Mouse (Mus musculus): ENCODE results near the gene Nop10.

Nop10 gene

DNA sequence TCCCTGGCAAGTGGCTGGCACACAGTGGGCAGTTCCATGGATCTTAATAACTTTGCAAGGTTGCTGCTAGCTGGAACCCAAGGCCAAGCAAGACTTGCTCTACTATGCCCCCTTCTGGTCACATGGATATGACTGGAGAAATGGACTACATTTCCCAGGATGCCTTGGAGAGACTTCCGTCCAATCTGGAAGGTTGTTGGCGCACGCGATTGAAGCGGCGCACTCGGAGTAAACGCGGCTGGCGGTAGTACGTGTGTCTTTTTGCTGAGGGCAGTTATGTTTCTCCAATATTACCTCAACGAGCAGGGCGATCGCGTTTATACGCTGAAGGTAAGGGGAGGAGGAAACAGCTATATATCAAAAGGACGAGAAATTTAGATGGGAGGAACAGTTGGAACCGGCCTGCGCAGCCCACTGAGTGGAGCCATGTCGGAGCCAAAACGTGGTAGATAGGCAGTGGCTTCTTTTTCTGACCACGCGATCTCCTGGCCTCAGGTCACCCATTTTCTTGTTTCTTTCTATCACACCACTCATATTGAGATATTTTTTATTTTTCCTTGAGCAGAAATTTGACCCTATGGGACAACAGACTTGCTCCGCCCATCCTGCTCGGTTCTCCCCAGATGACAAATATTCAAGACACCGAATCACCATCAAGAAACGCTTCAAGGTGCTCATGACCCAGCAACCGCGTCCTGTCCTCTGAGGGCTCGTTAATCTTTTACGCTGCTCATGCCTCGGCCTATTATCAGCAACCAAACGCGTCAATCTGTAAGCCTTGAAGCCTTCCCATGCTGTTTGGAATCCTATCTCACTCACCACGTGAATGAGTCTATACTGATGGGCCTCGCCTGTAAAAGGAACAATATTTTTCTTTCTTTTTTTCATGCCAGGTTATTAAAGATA is at the start of gene Nop10:
Gene Nop10, plus strand, starts transcription at position 179 of the 906 bp plus-strand sequence.
- DNase-seq (ENCODE audit: low read depth, low spot score), result peak; percentile 87

DNA sequence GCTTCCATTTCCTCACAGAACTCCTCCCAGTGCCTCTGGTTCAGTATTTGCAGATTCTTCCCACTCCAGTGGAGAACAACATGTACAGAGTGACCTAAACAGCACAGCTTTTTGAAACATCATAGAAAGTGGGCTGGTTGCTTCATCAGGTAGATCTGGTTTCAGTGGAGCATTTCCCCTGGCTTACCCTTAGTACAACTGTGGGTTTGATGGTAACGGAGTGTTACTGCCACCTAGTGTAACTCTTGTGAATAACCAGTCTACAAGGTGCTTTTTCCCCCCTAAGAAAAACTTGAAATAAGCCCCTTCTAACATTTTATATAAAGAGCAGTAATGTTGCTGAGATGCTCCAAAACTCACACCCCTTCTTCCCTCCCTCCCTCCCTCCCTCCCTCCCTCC is 45.7 kb upstream of the Nop10 start:
- DNase-seq (ENCODE audit: low read depth, low spot score), result peak; percentile 42

DNA sequence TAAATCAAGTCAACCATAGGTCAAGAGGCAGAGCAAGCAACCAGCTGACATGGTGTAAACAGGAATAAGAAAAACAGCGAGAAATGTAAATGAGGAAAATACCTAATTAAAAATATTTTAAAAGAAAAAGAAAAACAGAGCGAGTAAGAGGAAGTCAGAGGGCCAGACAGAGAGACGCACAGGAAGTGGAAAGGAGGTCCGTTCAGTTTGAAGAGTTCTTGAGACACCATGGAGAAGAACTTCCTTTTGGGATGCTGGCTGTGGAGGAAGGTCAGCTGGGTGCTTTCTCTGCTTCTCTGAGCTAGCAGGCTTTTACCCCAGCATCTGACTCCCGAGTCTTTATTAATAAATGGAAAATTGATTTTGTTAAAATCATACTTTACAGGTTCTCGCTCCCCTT is 44.1 kb upstream of the Nop10 start:
- DNase-seq (ENCODE audit: low read depth, low spot score), result no peak

DNA sequence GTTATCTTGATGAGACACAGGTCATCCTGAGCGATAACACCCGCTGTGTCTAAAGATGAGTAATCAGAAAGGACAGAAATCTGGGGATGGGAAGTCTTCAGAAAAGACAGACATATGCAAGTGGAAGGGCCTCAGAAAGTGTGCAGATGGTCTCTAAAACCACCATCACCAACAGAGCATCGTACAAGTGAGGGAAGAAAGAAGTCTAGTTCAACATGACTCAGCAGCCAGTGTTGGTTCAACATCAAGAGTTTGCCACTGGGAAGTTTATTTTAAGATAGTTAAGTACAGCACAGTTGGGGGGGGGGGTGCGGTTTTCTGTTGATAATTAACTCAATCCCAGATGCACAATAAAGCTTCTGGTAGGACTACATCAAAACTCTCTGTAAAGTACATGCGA is 40.8 kb upstream of the Nop10 start:
- no peak for DNase-seq (ENCODE audit: low read depth, low spot score)

DNA sequence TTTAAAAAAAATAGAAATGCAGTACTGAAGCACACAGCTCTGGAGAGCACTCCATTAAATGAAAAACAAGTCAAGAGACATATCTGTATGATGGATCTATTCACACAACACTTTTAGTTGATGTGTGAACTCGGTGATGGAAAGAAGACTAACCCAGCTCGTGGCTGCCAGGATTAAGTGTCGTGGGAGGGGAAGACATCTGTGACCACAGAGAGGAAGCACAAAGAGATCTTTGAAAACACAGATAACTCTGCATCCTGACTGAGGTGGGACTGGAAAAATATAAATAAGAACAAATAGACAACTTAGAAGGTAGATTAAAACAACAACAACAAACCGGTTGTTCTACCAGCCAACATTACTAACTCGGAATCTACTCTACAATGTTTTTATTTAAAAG is 39.1 kb upstream of the Nop10 start:
- peak; percentile 61 for DNase-seq (ENCODE audit: low read depth, low spot score)

DNA sequence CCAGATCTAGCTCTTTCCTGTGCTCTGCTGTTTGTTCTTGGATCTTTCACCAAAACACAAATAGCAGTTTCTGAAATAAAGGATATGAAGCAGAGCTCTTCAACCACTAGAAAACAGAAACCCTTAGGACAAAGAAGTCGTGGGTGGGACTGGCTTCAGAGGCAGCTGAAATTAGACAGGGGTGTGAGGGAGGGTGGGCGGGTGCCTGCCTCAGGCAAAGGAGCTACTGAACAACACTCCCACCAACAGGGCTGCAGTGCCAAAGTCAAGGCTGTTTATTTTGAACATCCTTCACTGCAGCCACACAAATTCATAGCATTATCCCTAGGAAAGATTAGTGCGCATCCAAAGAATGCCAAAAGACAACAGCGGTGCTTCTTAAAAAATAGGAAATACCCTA is 37.4 kb upstream of the Nop10 start:
- no peak for DNase-seq (ENCODE audit: low read depth, low spot score)

DNA sequence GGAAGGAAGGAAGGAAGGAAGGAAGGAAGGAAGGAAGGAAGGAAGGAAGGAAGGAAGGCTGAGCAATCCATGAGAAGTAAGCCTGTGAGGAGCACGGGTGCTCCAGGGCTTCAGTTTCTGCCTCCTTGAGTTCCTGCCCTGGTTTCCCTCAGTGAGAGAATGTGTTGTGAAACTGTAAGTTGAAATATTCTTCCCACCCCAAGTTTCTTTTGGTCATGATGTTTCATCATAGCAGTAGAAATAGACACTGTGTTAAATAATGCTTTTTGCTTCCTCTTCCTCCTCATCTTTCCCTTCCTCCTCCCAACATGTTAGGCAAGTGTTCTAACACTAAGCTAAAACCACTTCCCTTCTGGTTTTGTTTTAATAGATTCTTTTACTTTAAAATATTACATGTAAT is 29.1 kb upstream of the Nop10 start:
- DNase-seq (ENCODE audit: low read depth, low spot score), result no peak

DNA sequence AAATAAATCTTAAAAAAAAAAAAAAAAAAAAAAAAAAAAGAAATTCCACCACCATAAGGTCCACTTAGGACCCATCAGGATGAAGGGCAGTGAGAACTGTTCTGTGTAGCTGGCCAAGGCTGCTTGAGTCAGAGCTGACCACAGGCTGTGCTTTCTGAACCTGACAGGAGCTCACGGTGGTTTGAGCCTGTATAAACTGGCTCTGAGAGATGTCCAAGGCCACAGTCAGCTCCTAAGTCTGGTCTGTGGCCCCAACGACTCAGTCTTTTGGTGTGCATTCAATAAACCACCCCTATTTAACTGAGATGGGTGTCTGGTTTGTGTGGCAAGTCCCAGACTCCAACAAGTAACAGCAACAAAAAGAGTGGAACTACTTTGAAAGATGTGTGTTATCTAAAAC is 25.1 kb upstream of the Nop10 start:
- DNase-seq (ENCODE audit: low read depth, low spot score), result no peak

DNA sequence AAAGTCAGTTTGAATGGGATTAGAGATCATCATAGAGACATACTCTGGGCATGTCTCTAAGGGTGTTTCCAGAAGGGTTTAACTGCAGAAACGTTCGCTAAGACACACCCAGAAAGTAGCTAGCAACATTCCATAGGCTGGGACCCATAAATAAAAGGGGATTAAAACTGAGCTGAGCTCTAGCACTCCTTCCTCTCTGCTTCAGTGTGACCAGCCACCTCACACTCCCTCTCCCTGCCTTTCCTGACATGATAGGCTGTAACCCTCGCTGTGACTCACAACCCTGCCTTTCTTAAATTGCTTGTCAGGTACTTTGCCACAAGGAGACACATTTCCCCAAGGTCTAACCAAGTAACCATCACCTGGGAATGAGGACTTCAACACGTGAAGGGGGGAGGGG is 23.7 kb upstream of the Nop10 start:
- DNase-seq (ENCODE audit: low read depth, low spot score), result no peak

DNA sequence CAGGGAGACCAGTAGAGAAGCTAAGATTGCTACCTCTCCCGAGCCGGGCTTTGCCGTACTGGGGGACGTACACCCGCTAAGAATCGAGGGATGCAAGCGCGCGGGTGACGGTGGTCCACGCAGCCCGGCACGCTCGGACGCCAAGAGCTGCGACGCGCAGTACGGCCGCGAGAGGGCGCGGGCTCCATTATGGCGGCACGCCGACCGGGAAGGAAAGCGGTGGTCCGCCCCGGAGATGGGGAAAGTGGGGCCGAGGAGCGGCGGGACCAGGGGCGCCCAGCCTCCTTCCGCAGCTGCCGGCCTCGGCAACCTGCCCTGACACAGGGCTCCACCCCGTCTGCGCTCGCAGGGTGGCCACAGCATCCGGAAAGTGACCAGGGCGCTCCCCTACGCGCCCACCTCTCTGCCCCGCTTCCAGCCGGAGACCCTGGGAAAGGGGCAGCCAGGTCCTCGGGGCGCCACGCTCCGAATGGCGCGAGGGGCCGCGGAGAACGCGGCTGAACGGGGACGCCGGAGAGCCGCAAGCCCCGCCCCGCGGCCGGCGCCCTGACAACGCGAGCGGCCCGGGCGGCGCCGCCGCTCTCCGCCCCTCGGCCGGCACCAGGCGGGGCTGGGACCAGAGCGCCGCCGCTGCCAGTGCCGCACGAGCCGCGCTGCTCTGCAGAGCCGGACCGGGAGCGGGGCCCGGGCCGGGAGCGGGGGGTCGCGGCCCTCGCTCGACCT is 22.4 kb upstream of the Nop10 start, which contains the start of gene Lpcat4:
Gene Lpcat4, plus strand, starts transcription at position 257 of the 723 bp plus-strand sequence.
- peak; percentile 85 for DNase-seq (ENCODE audit: low read depth, low spot score)

DNA sequence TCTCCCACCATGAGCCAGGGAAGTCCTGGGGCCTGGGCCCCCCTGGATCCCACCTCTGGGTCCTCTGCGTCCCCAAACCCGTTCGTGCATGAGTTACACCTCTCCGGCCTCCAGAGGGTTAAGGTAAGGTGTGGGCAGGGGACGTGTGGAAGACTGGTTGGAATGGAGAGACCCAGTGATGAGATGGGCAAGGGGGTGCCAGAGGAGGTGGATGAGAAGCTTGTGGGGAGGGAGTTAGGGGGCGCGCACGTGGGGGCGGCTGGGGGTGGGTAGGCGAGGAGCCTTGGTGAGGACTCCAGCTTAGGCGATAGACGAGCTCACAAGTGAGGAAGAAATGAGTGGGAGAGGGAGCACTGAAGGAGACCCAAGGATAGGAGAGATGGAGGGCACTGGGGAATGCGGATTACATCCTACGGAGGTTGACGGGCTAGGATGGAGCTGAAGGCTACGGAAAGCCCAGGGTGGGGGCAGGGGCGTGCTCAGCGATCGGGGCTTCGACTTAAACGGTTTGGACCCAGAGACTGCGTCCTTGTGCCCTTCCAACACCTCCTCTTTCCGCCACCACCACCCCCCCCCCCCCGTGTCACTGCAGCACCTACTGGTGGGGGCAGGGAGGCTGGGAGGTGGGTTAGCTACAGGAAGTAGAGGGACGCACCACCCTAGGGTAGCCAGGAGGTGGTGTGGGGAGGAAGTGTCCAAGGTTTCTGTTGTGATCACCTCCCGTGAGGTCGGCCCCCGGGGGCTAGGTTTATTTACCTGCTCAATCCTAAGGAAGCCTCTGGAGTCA is 21.6 kb upstream of the Nop10 start:
- DNase-seq (ENCODE audit: low read depth, low spot score), result peak; percentile 70

DNA sequence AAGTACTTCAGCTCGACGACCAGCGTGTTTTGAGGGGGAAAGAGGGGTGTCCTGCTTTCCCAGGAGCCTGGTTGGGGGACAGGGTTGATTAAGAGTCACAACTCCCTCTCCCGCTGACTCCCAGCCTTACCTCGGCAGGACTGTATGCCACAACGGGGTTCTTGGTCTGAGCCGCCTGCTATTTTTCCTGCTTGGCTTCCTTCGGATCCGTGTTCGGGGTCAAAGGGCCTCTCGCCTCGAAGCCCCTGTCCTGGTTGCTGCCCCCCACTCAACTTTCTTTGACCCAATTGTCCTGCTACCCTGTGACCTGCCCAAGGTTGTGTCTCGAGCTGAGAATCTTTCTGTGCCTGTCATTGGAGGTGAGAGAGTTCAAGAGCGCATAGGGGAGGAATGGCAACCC is 19.9 kb upstream of the Nop10 start:
- no peak for DNase-seq (ENCODE audit: low read depth, low spot score)

DNA sequence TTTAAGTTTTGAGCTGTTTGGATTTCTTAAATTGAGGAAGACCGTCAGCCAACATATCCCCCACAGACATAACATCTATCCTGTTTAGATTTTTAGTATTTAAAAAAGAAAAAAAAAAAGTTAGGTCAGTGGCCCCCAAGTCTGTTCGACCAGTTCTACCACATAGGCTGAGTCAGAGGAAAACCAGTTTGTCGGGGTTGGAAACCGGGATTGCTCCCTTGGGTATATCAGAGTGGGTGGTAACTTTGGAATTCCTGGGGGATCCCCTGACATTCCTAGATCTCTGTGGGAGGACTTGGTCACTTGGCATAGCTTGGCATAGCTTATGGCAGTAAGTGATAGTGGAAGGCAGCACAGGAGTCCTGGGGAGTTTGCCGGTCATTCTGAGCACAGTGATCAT is 16.4 kb upstream of the Nop10 start:
- no peak for DNase-seq (ENCODE audit: low read depth, low spot score)

DNA sequence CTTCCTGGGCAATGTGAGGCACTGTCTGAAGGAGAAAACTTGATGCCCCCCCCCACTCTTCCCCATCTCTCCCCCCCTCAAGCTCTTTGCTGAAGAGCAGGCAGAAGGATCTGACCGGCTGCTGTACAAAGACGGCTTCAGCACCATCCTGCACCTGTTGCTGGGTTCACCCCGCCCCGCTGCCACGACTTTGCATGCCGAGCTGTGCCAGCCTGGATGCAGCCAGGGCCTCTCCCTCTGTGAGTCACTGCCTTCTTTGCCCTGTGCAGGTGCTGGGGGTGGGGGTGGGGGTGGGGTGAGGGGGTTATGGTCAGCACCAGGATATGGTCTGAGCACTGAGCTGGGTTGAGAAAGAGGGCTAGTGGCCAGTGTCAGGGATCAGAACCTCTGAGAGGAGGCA is 15.5 kb upstream of the Nop10 start:
- DNase-seq (ENCODE audit: low read depth, low spot score), result no peak

DNA sequence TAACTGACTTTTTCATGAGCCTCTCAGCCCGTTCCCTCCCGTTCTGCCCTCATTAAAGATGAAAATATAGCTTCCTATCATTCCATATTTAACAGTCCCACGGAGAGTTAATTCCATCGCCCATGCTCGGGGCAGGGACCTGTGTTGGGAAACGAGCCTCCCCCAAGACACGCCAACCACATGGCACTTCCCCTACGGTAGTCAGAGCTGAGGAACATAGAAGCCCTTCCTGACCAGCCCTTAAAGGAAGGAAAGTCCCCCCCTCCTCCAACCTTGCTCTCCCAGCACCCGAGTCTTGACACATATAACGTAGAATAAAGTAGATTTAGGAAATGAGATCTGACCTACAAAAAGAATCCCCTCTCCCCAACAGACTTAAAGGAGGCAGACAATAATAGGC is 14.4 kb upstream of the Nop10 start:
- no peak for DNase-seq (ENCODE audit: low read depth, low spot score)

DNA sequence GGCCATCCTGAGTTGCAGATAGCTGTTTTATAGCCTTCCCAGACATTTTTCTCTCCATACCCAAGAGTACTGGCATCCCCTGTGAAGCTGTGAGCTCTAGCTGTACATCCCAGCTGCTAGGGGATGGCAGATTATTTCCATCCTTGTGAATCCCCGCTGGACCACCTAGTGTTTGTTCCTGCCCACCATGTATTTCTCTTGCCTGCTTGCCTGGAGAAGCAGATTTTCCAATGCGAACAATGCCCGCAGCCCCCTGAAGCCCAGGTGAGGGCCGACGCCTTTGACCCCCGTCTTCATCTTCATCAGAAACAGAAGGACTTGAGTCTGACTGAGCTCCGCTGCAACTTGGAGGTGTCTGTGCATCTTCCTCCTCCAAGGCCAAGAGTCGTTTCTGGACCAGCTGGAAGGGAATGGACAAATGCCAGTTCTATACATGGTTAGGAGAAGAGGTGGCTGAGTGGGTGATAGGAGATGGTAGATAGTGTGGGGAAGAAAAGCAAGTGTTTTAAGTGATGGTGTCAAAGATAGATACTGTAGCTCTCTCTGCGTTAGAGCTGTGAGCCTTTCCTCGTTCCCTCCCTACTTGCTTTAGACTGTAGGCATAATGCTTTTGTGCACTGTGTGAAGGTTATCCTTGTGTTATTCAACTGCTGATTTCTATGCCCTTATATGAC is 11.8 kb upstream of the Nop10 start:
- DNase-seq (ENCODE audit: low read depth, low spot score), result no peak

DNA sequence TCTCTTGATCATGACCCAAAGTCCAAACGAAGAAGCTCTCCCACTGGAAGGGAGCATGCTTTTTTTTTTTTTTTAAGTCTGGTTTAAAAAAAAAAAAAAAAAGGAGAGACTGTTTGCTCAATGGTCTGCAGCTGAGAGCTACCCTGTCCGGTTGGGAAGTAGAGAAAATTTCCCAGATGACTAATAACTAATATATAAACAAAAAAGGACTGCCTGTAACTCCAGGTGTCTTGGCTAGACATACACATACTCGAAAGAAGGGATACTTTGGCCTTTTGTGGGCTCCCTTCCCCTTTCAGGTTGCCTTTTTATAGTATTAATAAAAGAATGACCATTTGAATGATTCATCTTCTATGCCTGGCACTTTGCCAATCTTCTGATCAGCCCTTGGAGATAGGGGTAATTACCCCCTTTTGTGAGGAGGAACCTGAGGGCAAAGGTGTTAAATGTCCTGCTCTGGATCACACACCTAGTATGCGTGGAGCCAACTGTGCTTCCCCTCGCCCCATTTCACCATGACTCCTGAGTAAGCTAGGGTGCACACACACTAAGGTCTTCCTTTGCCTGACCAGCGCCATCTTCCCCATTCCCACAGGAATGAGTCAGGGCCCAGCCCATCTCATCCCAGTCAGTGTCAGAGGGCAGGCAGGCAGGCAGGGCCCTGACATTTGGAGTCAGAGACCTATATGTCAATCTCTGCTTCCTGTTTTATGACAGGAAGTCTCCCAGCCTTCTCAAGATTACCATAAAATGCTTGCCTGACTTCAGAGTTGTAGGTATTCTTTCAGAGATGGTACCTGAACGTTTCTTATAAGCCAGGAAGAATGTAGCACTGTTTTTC is 6.8 kb upstream of the Nop10 start:
- DNase-seq (ENCODE audit: low read depth, low spot score), result no peak

DNA sequence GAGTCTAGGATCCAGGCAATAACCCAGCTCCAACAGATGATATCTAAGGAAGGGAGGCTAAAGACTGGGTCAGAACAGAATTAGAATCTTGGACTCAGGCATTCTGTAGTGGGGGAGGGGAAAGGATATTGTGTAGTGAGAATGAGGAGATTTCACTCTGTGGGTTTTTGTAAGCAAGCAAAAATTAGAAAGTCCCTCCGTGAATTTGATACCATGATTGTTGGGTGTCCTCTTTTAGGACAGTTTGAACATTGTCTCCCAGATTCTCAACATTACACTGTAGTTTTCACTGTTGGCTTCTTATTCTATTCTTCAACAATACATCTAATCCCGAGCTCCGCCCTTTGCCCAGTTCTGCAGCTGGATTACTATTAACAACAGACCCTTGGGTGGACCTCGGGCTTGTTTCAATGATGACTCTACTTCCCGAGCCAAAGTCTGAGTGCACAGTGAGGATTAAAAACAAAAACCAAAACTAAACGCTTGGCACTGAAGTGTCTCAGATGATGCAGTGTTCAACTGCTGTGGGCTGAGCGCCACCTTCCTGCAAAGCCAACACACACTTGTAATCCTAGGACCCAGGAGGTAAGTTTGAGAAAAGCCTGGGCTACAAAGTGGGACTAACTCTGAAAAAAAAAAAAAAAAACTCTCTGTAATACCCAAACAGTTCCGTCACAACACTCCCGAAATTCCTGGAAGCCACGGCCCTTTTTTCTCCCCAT is 2.3 kb upstream of the Nop10 start, which contains the start of gene Nutm1:
Gene Nutm1, minus strand, starts transcription at position 51 of the 722 bp plus-strand sequence.
- peak; percentile 48 for DNase-seq (ENCODE audit: low read depth, low spot score)

DNA sequence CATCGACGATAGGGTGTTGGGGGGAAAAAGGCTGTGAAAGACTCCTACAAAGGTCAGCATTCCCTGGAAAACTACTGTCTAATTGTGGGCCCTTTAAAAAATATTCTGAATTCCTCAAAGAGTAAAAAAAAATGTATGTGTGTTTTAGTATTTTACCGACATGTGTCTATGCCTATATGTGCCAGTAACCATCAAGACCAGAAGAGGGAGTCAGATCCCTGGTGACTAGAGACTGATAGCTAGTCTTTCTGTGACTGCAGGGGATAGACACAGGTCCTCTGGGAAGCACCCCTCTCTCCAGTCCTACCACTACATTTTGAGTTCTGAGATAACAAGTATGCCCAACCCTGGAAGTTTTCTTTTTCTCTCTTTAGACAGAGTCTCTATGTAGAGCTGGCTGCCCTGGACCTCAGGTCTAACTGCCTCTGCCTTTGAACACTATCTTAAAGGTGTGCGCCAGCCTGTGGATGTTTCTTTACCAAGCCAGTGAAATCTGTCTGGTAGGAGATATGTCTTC is 1.1 kb downstream of the Nop10 start:
- peak; percentile 38 for DNase-seq (ENCODE audit: low read depth, low spot score)

DNA sequence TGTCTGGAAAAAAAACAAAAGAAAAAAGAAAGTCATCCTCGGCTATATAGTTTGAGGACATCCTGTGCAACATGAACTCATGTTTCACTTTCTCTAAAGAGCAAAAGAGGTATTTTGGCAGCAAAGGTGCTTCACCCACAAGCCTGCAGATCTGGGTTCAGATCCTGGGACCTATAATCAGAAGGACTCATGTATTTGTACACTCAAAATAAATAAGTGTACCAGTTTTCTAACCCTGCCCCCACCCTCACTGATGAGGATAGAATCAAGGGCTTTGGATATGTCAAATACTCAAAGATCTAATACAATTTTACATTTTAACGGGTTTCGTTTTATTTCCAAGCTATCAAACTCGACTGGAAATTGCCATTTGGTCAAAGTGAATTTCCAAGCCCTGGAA is 2.6 kb downstream of the Nop10 start:
- DNase-seq (ENCODE audit: low read depth, low spot score), result no peak
